Mouse (Mus musculus): Measurements from ENCODE around the gene Htra1.

DNA sequence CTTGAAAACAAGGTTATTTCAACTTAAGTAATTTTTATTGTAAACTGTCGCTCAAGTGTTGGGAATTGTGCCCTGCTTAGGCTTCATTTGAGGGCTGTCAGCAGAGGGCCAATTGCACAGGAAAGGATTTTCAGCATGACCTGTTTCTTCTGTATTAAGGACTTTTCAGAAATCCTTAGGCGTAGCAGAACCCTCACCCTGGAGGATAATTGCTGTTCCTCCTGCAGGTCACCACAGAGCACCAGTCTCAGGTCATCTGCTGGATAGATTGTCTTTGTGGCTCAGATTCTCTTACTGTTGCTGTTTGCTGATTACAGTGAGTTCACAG lies 40.3 kb upstream of the Htra1 start:
- no peak for TF ChIP-seq CTCF (IDR thresholded peaks at IDR 0.05; ENCODE audit: control insufficient read depth, insufficient read depth, insufficient replicate concordance, low read depth, low read length)
- TF ChIP-seq POLR2A (IDR thresholded peaks at IDR 0.05; ENCODE audit: control insufficient read depth, low read depth, low read length) = no peak
